Mouse (Mus musculus) ES-E14 (cell line): ENCODE measurements at regions not wholly inside any gene's neighbourhood (a gene's known extent, or its start where the extent isn't known, plus 50 kb on each side); places are given as distances from the start of the nearest gene placed in this dataset.

ENCODE experiments used
- CHD2 ChIP-seq: IDR thresholded peaks from 2 replicates; pipeline ENCODE4 v1.6.1; 2014; ENCODE audit warnings: mild to moderate bottlenecking, low read depth, low read length, inconsistent platforms
- HCFC1 ChIP-seq: IDR thresholded peaks from 2 replicates; pipeline ENCODE4 v1.6.1; 2012; ENCODE audit warnings: low read length, inconsistent platforms, borderline replicate concordance; ENCODE audit not compliant: insufficient read depth
- MAFK ChIP-seq: IDR thresholded peaks from 2 replicates; pipeline ENCODE4 v1.6.1; 2014; ENCODE audit warnings: mild to moderate bottlenecking, low read depth, low read length, inconsistent platforms; ENCODE audit not compliant: insufficient read depth
- ZC3H11A ChIP-seq: IDR thresholded peaks from 2 replicates; pipeline ENCODE4 v1.6.1; 2012; ENCODE audit warnings: low read depth, mild to moderate bottlenecking, inconsistent platforms, low read length, borderline replicate concordance
- ZNF384 ChIP-seq: IDR thresholded peaks from 2 replicates; pipeline ENCODE4 v1.6.1; 2012; ENCODE audit warnings: low read depth, low read length, inconsistent platforms

GRCm38 (mm10) chr6:93253746-93254145 is 310.5 kb upstream of the Adamts9 start:
- no peak for TF ChIP-seq CHD2
- no peak for TF ChIP-seq ZC3H11A
- TF ChIP-seq ZNF384, result no peak
- TF ChIP-seq MAFK, result no peak
- TF ChIP-seq HCFC1, result no peak
